Comparison of ENCODE assay signal across 8 mouse cellular contexts in the genomic region with DNA sequence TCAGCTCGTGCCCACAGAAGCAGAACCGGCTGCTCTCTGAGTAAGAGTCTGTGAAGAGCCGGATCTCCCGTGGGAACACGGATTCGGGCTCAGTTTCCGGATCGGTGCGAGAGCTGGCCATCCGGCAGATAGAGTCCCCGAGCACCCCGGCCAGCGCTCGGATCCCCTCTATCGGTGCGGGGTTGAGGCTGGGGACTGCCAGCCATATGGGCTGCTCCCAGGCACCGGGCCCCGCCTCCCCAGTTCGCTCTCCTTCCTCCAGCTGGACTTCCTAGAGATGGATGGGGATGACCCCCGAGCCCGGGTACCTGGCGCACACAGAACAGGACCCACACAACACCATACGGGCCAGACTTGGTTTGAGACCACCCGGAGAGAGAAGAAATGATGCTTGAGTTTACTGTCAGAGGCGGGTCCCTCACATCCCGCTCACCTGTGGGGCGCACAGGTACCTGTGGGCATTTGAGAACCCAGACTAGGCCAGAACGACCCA. TPM values are rescaled to one million over a fixed set of nuclear protein-coding genes. Genes with fewer than 3 reads are reported as not detected.
DNase-seq lines count a peak whose midpoint lies in the region; ATAC-seq and TF ChIP-seq lines count a peak whose summit lies in the region.

Mettl1 (plus strand) TSS at position 141 of the 493 bp plus-strand sequence.
Eef1akmt3 (minus strand) TSS at position 240 of the 493 bp plus-strand sequence.

- 0 out of 2 replicates have a peak, but pooled peaks cover 2% of the 10 kb centered on the region for H3K27me3 ChIP-seq in E14TG2a.4 (ENCODE audit: insufficient read depth, low read length)
- peaks cover 10% of the 10 kb centered on the region; the same call in 1 of the 2 replicates for H3K27me3 ChIP-seq in heart, postnatal 0 days (ENCODE audit: control insufficient read depth, insufficient read depth, low read length)
- H3K27me3 ChIP-seq in limb, embryonic 13.5 days: peaks cover 12% of the 10 kb centered on the region
- peaks cover 6% of the 10 kb centered on the region for H3K27me3 ChIP-seq in midbrain, embryonic 15.5 days (replicated peaks)

- peak within 1 kb of the TSS; percentile 77 for H3K27ac ChIP-seq in layer of hippocampus, adult 2 months
- 0 out of 2 replicates have a peak within 1 kb of the TSS, but pooled peaks have one; percentile 49 for H3K27ac ChIP-seq in heart, postnatal 0 days (ENCODE audit: low read depth)
- H3K27ac ChIP-seq in limb, embryonic 13.5 days: peak within 1 kb of the TSS; percentile 69
- H3K27ac ChIP-seq in midbrain, embryonic 15.5 days: peak within 1 kb of the TSS; percentile 59

- peaks cover 38% of the 10 kb centered on the region for H3K36me3 ChIP-seq in E14TG2a.4 (ENCODE audit: insufficient read depth, low read length)
- H3K36me3 ChIP-seq in heart, postnatal 0 days (replicated peaks; ENCODE audit: control insufficient read depth, insufficient read depth, low read length): peaks cover 7% of the 10 kb centered on the region; the same call in 1 of the 2 replicates
- peaks cover 24% of the 10 kb centered on the region for H3K36me3 ChIP-seq in limb, embryonic 13.5 days
- no peaks in the 10 kb centered on the region for H3K36me3 ChIP-seq in midbrain, embryonic 15.5 days (replicated peaks)

- WGBS in heart, postnatal 0 days: under 1% methylated on average over 28 of the region's 28 CpGs
- WGBS in limb, embryonic 13.5 days: under 1% methylated on average over 28 of the region's 28 CpGs
- WGBS in midbrain, embryonic 15.5 days: under 1% methylated on average over 28 of the region's 28 CpGs

- H3K9ac ChIP-seq in heart, postnatal 0 days (replicated peaks; ENCODE audit: low read depth, low read length): peak within 1 kb of the TSS; percentile 49
- peak within 1 kb of the TSS; percentile 79 for H3K9ac ChIP-seq in limb, embryonic 13.5 days
- peak within 1 kb of the TSS; percentile 60 for H3K9ac ChIP-seq in midbrain, embryonic 15.5 days

- ATAC-seq in heart, postnatal 0 days (ENCODE audit: insufficient read depth, low read depth): peak; percentile 39; the same call in 1 of the 2 replicates
- ATAC-seq in limb, embryonic 13.5 days (ENCODE audit: low FRiP score, low read depth): peak; percentile 58
- peak; percentile 83 for ATAC-seq in midbrain, embryonic 15.5 days (replicated peaks)

- no peaks in the 10 kb centered on the region for H3K9me3 ChIP-seq in E14TG2a.4 (ENCODE audit: low read length)
- no peaks in the 10 kb centered on the region for H3K9me3 ChIP-seq in heart, postnatal 0 days (replicated peaks; ENCODE audit: control insufficient read depth, low read length)
- no peaks in the 10 kb centered on the region for H3K9me3 ChIP-seq in limb, embryonic 13.5 days
- no peaks in the 10 kb centered on the region for H3K9me3 ChIP-seq in midbrain, embryonic 15.5 days

- no peak for TF ChIP-seq EP300 in heart, postnatal 0 days (IDR thresholded peaks at IDR 0.05; ENCODE audit: low read depth)

- peak within 1 kb of the TSS; percentile 99 for H3K4me3 ChIP-seq in layer of hippocampus, adult 2 months
- peak within 1 kb of the TSS; percentile 93 for H3K4me3 ChIP-seq in E14TG2a.4 (replicated peaks; ENCODE audit: low read length)
- peak within 1 kb of the TSS; percentile 79 for H3K4me3 ChIP-seq in heart, postnatal 0 days (ENCODE audit: low read depth, low read length)
- peak within 1 kb of the TSS; percentile 79 for H3K4me3 ChIP-seq in limb, embryonic 13.5 days
- H3K4me3 ChIP-seq in midbrain, embryonic 15.5 days: peak within 1 kb of the TSS; percentile 80

- peak in 1 of 2 experiments; percentile 28 for DNase-seq in layer of hippocampus, adult 2 months (ENCODE audit: low spot score in 2 of 2)
- no peak for DNase-seq in layer of hippocampus, adult 9-11 months
- peak; percentile 61 for DNase-seq in embryo, embryonic 11 days
- DNase-seq in heart, postnatal 0 days (ENCODE audit: low spot score): no peak
- DNase-seq in spleen, postnatal 36 days (ENCODE audit: low spot score in 2 of 2): no peak

- H3K4me1 ChIP-seq in E14TG2a.4 (replicated peaks; ENCODE audit: low read depth, low read length): peaks cover 80% of the 10 kb centered on the region
- H3K4me1 ChIP-seq in heart, postnatal 0 days (ENCODE audit: control insufficient read depth, insufficient read depth): peaks cover 11% of the 10 kb centered on the region; the same call in 1 of the 2 replicates
- peaks cover 19% of the 10 kb centered on the region for H3K4me1 ChIP-seq in limb, embryonic 13.5 days
- H3K4me1 ChIP-seq in midbrain, embryonic 15.5 days: peaks cover 16% of the 10 kb centered on the region

- no peak for TF ChIP-seq CTCF in layer of hippocampus, adult 2 months (conservative IDR thresholded peaks at IDR 0.05)
- TF ChIP-seq CTCF in E14TG2a.4 (conservative IDR thresholded peaks at IDR 0.05; ENCODE audit: low read length): no peak
- TF ChIP-seq CTCF in heart, postnatal 0 days (IDR thresholded peaks at IDR 0.05; ENCODE audit: low read depth): no peak

- H3K4me2 ChIP-seq in heart, postnatal 0 days (ENCODE audit: low read depth, low read length): peak within 1 kb of the TSS; percentile 96
- peak within 1 kb of the TSS; percentile 97 for H3K4me2 ChIP-seq in limb, embryonic 13.5 days (replicated peaks)
- H3K4me2 ChIP-seq in midbrain, embryonic 15.5 days: peak within 1 kb of the TSS; percentile 91

RNA-seq across cellular contexts. Expression of gene Mettl1, which starts in this region (rescaled TPM):
- 10 to 100 TPM; 12.7 to 14.0 TPM for total RNA-seq in layer of hippocampus, adult 2 months (2021)
- 9.2 and 16.2 TPM in 2 replicates for total RNA-seq in heart, postnatal 0 days (2014; rRNA removed; ENCODE audit: low replicate concordance)
- 19.6 and 20.6 TPM in 2 replicates for polyA plus RNA-seq in heart, postnatal 0 days (2015; fragmentation: Nextera tagmentation; extraction: Ambion mirVana)
- 65.5 and 66.9 TPM in 2 replicates for polyA plus RNA-seq in limb, embryonic 13.5 days (2015; fragmentation: Nextera tagmentation; extraction: Ambion mirVana)
- 20.5 and 21.7 TPM in 2 replicates for polyA plus RNA-seq in midbrain, embryonic 15.5 days (2015; fragmentation: Nextera tagmentation; extraction: Ambion mirVana)

RNA-seq across cellular contexts. Expression of gene Eef1akmt3, which starts in this region (rescaled TPM):
- total RNA-seq in layer of hippocampus, adult 2 months (2021): under 1 TPM; 0.12 to 0.20 TPM
- not detected in 2 replicates for total RNA-seq in heart, postnatal 0 days (2014; rRNA removed; ENCODE audit: low replicate concordance)
- polyA plus RNA-seq in heart, postnatal 0 days (2015; fragmentation: Nextera tagmentation; extraction: Ambion mirVana): 0.04 and 0.18 TPM in 2 replicates
- 1.0 and 1.1 TPM in 2 replicates for polyA plus RNA-seq in limb, embryonic 13.5 days (2015; fragmentation: Nextera tagmentation; extraction: Ambion mirVana)
- 0.08 and 0.37 TPM in 2 replicates for polyA plus RNA-seq in midbrain, embryonic 15.5 days (2015; fragmentation: Nextera tagmentation; extraction: Ambion mirVana)
